Mouse (Mus musculus) cerebral cortex, adult 2 months (tissue): Measurements from ENCODE around the gene Iqcg.

Experiments
- WGBS: fragments of 180-500 bp; shearing (Covaris S2); methylation state at CpG from one replicate; pipeline ENCODE4 v1.1.7; 2018; 5-methylcytosine and 5-hydroxymethylcytosine counted together

Iqcg gene

DNA sequence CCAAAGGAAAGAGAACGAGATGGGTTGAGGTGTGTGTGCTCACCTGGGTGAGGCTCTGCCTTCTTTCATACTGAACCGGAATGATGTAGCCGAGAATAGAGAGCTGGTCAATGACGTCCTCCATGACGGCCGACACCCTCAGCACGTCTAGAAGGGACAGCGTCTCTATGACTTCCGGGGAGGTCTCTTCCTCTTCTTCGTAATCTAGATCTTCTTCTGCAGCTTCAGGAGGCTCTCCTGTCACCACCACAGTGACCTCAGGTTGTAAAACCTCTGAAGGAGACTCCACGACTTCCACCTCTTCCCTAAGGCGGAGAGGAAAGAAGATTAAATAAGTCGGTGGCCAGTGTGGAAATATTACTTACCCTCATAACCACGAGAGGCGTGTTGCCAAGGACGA, 6.2 kb downstream of the Iqcg start:
- 90% methylated on average over 16 of the region's 16 CpGs for WGBS

GRCm38 (mm10) chr16:33048686-33049085, 7.3 kb downstream of the Iqcg start:
- 86% methylated on average over 2 of the region's 2 CpGs for WGBS

- WGBS: 97% methylated on average over 1 of the region's 1 CpGs
Observed at GRCm38 (mm10) chr16:33048004-33048403, 8.0 kb downstream of the Iqcg start.

GRCm38 (mm10) chr16:33043268-33043667, 12.8 kb downstream of the Iqcg start:
- 76% methylated on average over 2 of the region's 2 CpGs for WGBS

DNA sequence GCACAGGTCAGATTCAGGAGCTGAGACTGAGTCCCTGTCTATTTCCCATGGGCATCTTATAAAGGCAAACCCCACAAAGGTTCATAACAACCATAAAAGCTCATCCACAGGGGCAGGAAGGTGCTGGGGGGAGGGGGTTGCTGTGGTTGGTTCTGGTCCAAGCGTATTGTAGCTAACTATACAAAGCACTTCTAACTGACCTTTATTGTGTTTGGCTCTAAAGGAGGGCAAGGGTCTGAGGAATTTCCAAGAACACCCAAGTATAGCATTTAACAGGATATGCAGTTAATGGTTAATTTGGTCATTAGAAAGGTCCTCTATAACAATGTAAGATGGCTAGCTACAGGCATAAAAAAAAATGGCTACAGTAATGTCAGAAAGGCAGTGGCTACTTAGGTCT, 13.3 kb downstream of the Iqcg start:
- whole genome bisulfite sequencing: 90% methylated on average over 1 of the region's 1 CpGs

DNA sequence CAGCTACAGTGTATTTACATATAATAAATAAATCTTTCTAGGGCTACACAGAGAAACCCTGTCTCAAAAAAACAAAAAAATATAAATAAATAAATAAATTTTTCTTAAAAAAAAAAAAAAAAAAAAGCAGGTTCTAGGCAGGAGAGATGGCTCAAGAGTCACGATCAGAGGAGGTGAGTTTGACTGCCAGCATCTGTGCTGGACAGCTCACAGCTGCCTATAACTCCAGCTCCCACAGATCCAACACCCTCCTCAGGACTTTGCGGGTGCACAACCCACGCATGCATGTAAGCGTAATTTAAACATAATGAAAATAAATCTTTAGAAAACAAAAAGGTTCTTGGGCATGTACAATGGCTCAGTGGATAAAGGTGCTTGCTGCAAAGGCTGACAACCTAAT, 20.0 kb downstream of the Iqcg start:
- WGBS: 84% methylated on average over 4 of the region's 4 CpGs

DNA sequence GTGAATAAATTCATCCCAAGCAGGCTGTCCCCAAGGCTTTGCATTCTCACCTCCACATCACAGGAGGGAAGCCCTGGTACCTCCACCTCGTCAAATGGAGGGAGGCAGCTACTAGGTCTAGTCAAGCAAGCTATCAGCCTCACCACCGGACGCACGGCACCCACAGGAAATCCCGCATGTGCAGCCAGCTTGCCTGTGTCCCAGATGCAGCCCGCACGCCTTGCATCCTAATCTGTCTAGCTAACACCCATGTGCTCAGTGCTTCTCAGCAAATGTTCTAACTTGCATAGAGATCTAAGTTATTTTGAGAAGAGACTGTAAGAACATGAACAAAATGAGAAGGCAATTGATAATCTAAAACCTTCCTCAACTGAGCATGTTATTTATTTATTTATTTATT, 29.7 kb downstream of the Iqcg start:
- WGBS: 52% methylated on average over 7 of the region's 7 CpGs

- 43% methylated on average over 8 of the region's 8 CpGs for WGBS
Observed at GRCm38 (mm10) chr16:33024456-33025104, 31.4 kb downstream of the Iqcg start.

DNA sequence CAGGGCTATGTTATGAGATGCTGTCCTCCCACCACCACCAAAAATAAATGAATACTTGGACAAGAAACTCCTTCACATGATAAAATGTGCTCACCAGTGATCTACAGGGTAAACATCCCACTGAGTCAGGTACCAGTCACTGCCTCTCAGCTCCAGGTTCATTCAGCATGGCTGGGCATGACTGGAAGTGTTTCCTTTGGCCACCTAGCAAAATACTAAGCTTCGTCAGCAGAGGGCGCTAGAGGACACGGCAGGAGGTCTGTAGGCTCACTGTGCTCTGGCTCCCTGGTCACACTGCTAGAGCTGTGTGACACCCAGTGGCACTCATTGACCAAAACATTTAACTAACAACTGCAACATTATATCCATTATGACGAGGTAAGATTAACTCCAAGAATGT, 32.3 kb downstream of the Iqcg start:
- 6% methylated on average over 4 of the region's 4 CpGs for WGBS

DNA sequence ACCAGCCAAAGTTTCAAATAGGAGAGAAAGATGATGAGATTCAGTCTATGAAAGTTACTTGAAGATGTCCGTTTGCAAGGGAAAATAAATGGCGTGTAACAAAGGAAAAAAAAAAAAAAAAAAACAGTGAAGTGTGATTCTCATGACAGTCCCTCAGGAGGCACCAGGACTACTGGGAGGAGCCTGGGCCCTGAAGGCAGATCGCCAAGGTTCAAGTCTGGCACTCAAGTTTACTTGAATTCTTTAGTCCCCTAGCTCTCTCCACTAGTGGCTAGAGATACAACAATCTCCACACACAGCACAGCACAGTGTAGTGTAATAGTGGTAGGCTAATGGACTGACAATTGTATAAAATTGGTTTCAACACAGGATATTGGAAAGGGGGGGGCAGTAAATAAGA, 34.6 kb downstream of the Iqcg start:
- 79% methylated on average over 3 of the region's 3 CpGs for WGBS

DNA sequence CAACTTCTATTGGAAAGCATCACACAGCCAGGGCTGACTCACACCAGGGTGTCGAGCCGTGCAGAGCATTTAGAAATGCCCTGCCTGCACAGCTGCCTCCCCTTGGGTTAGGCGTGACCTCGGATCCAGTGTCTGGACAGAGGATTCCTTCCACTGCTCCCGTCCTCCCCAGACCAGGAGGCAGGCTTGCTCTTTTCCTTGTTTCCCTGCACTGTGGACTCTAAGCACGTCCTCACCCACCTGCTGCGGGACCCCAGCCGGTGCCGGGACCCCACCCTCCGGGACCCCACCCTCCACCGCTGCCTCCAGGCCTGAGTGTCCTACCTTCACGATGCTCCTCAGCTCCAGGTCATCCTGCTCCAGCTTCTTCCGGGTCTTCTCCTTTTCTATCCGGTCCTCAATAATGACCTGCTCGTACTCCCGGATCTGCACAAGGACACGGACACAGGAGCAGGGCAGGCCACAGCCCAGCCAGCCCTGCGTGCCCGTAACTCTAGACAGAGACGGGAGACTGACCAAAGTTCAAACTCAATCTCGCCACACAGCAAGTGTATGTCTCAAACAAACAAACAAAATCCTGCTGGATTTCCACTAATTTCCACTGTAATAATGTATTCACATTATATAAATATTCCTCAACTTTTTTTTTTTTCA, 36.8 kb downstream of the Iqcg start:
- 77% methylated on average over 21 of the region's 21 CpGs for WGBS

DNA sequence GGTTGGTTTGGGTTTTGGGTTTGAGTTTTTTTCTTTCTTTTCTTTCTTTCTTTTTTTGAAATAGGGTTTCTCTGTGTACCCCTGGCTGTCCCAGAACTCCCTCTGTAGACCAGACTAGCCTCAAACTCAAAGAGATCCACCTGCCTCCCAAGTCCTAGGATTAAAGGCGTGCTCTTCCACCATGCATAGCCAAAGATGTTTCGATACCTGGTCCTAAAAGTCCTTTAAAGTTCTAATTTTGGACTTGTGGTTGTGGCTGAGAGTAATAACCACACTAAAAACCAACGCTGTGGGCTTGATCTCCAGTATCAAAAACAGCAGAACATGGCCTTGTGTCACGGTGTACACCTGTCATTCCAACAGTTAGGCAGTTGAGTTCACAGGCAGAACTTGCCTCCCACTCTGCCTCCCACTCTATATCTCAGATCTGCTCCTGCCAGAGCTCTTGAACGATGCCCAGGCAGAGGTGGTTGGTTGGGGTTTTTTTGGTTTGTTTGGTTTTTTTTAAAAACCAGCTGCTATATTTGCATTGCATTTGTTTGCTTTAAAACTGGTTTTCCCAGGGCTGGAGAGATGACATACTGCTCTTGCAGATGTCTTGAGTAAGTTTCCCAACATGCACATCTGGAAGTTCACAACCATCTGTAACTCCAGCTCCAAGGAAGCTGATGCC, 38.2 kb downstream of the Iqcg start:
- 59% methylated on average over 5 of the region's 5 CpGs for WGBS

GRCm38 (mm10) chr16:33015986-33016385, 40.0 kb downstream of the Iqcg start:
- WGBS: 86% methylated on average over 2 of the region's 2 CpGs

GRCm38 (mm10) chr16:33015396-33015907, 40.6 kb downstream of the Iqcg start:
- 90% methylated on average over 3 of the region's 3 CpGs for WGBS

DNA sequence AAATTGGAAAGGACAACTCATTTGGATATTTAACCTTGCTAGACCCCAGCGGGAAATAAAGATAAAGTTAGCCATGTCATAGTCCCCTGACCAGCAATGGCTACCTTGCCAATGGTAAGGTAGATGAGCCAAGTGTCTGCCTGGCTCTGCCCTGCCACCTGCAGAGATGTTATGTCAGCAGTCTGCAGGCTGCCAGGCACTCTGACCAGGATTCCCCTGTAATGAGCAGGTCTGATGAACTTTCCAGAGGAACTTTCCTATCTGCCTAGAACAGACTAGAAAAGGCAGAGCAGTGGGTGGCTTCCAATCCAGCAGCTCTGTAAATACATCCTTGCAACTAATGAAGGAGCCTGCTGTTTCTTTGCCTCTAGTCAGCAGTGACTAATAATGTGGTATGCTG, 41.1 kb downstream of the Iqcg start:
- 84% methylated on average over 1 of the region's 1 CpGs for WGBS

DNA sequence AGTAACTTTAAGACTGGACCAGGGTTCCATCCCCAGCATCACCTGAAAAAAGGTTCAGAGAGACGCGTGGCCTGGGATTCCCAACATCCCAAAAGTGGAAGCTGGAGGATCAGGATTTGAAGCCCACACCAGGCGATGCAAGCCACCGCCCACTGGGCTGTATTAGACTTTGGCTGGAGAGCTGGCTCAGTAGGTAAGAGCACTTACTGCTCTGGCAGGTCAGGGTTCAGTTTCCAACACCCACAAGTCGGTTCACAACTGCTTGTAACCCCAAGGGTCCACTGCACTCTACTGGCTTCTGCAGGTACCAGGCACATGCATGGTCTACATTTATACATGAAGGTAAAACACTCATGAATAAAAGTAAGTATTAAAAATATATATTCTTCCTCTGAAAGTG, 42.2 kb downstream of the Iqcg start:
- whole genome bisulfite sequencing: 93% methylated on average over 5 of the region's 5 CpGs

- 76% methylated on average over 6 of the region's 6 CpGs for WGBS
Observed at GRCm38 (mm10) chr16:33010166-33010565, 45.9 kb downstream of the Iqcg start.

- 85% methylated on average over 7 of the region's 7 CpGs for whole genome bisulfite sequencing
Observed at GRCm38 (mm10) chr16:33007436-33007835, 48.6 kb downstream of the Iqcg start.

DNA sequence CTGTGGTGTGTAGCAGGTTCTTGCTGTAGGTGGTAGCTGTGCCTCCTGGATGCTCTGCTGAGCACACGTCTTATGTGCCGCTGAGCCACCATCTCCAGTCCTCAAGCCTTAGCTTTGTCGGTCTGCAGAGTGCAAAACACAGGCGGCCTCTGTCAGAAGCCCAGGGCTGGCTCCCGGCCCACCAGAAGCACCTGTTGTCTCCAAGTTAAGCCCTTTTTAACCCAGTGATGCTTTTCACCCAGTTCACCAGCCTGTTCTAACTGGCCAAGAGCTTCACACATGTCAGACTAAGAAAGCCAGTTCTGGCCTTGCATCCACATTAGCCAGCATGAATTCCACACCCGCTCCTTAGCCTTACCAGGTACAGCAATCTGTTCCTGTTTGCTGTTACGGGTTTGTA, 49.1 kb downstream of the Iqcg start:
- WGBS: 82% methylated on average over 7 of the region's 7 CpGs

- 32% methylated on average over 9 of the region's 9 CpGs for WGBS
Observed at GRCm38 (mm10) chr16:33005216-33005615, 50.8 kb downstream of the Iqcg start.

DNA sequence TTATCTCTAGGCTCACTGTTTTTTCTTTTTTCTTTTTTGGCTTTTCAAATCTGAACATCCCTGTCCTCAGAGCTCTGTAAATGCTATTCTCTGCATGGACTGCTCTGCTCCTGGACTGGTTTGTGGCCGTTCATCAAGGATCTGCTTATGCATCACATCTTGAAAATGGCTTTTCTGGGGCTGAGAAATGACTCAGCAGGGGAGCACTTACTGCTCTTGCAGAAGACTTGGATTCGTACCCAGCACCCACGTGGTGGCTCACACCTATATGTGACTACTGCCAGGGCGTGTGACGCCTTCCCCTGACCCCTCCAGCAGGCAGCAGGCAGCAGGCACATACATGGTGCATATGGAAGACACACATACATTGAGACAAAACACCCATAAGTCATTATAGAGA, 63.9 kb downstream of the Iqcg start:
- 49% methylated on average over 5 of the region's 5 CpGs for WGBS

DNA sequence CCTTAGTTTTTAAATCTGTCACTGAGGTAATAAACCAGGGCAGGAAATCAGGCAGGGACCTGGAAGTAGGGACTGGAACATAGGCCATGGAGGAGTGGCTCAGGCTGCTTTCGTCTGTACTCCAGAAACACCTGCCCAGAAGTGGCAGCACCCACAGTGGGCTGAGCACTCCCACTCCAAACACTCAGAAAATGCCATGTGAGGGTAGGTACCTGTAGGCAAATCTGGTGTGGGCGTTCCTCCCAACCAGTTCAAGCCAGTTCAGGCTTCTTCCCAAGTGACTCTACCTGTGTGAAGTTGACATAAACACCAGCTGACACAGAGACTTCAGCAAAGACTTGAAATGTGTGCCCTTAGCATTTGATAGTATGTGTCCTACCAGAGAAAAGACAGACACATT, 71.4 kb downstream of the Iqcg start:
- WGBS: 88% methylated on average over 2 of the region's 2 CpGs

DNA sequence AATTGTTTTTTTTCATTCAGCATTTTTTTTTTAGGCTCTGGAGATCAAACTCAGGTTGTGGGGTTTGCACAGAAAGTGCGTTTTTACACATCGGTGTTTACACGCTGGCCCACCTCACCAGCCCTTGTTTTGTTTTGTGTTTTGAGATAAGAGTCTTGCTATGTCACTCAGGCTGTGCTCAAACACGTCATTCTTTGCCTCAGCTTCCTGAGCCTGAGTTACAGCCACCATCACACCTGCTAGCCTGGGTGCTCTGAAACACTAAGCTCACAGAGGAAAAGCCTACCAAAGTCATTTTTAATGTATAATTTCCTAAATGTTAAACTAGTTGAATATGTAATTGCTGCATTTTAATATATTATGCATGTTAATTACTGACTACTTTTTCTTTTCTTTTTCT, 74.6 kb downstream of the Iqcg start:
- 95% methylated on average over 4 of the region's 4 CpGs for WGBS
